Mouse (Mus musculus) brain, embryonic 14.5 days (tissue): ENCODE results near the gene Got1.

Experiments used
- CTCF ChIP-seq: fragments of 200-500 bp; IDR thresholded peaks from 2 replicates; pipeline ENCODE4 v1.5.1; 2012; ENCODE audit warnings: inconsistent platforms, mild to moderate bottlenecking, moderate library complexity, borderline replicate concordance; ENCODE audit not compliant: insufficient read depth, insufficient read length; ENCODE audit errors: extremely low read depth
- POLR2A ChIP-seq: fragments of 200-500 bp; IDR thresholded peaks from 2 replicates; pipeline ENCODE4 v1.6.1; 2012; ENCODE audit warnings: mild to moderate bottlenecking, inconsistent platforms, borderline replicate concordance; ENCODE audit not compliant: poor library complexity, insufficient read depth, insufficient read length, severe bottlenecking; ENCODE audit errors: extremely low read depth

- TF ChIP-seq CTCF (no peak), POLR2A (no peak)
Measured at GRCm38 (mm10) chr19:43517320-43517719, 7.1 kb downstream of the Got1 start.
